Mouse (Mus musculus) CH12.LX (cell line): ENCODE measurements around the gene Rras. TPM values are rescaled to one million over a fixed set of nuclear protein-coding genes. Genes with fewer than 3 reads are reported as not detected.

Experiments used
- DNase-seq: peaks from one replicate; pipeline ENCODE4 v3.0.0-alpha.2; 2013; ENCODE audit errors: extremely low read depth
- H3K27ac ChIP-seq: 2 replicates; pipeline ENCODE4 v1.5.1; 2012; ENCODE audit warnings: low read depth, mild to moderate bottlenecking, control low read depth, moderate library complexity; ENCODE audit not compliant: insufficient read depth
- H3K27me3 ChIP-seq: replicated peaks from 2 replicates; pipeline ENCODE3; 2012; ENCODE audit warnings: inconsistent platforms
- H3K36me3 ChIP-seq, 2 experiments: replicated peaks in 1 of 2; 2 replicates each; pipeline versions ENCODE3 to v1.6.1; 2012; ENCODE audit warnings: inconsistent platforms in 1 of 2, low read length in 1 of 2, mild to moderate bottlenecking in 1 of 2, mixed read lengths in 1 of 2, moderate library complexity in 1 of 2; ENCODE audit not compliant: control insufficient read depth in 1 of 2, insufficient read depth in 1 of 2
- H3K4me1 ChIP-seq, 2 experiments: 2 replicates each; pipeline ENCODE4 v1.6.1; 2012; ENCODE audit warnings: inconsistent platforms in 1 of 2, moderate library complexity in 1 of 2; ENCODE audit not compliant: insufficient read depth in 2 of 2, control insufficient read depth in 1 of 2
- H3K4me2 ChIP-seq: 2 replicates; pipeline ENCODE4 v1.6.1; 2012; ENCODE audit warnings: low read depth, mild to moderate bottlenecking, control low read depth; ENCODE audit not compliant: poor library complexity, insufficient read depth, severe bottlenecking
- H3K4me3 ChIP-seq, 3 experiments: fragments of 150-350 bp in 1 of 3; sonication (generic) in 1 of 3; replicated peaks in 1 of 3; 2 replicates each; pipeline versions ENCODE3 to v1.5.1; 2011 to 2012; ENCODE audit warnings: low read depth in 2 of 3, low read length in 2 of 3, mild to moderate bottlenecking in 2 of 3, moderate library complexity in 2 of 3, control low read depth in 1 of 3, improper control_type of control experiment in 1 of 3, inconsistent platforms in 1 of 3, mixed read lengths in 1 of 3; ENCODE audit not compliant: poor library complexity in 1 of 3
- H3K79me2 ChIP-seq: replicated peaks from 2 replicates; pipeline ENCODE4 v1.6.1; 2012; ENCODE audit warnings: mild to moderate bottlenecking, moderate library complexity; ENCODE audit not compliant: control insufficient read depth, poor library complexity, insufficient read depth, severe bottlenecking; ENCODE audit errors: extremely low read depth
- H3K9ac ChIP-seq: 2 replicates; pipeline ENCODE4 v1.6.1; 2012; ENCODE audit warnings: low read depth, mild to moderate bottlenecking, control low read depth, moderate library complexity; ENCODE audit not compliant: insufficient read depth
- H3K9me3 ChIP-seq: replicated peaks from 2 replicates; pipeline ENCODE3; 2012; ENCODE audit warnings: low read length, inconsistent platforms, mixed read lengths
- CHD2 ChIP-seq: IDR thresholded peaks from 2 replicates; pipeline ENCODE4 v1.6.1; 2011; ENCODE audit warnings: low read length, improper control_type of control experiment
- E2F4 ChIP-seq: IDR thresholded peaks from 2 replicates; pipeline ENCODE4 v1.6.1; 2011; ENCODE audit warnings: low read depth, low read length, improper control_type of control experiment; ENCODE audit not compliant: insufficient replicate concordance
- ELF1 ChIP-seq: IDR thresholded peaks from 2 replicates; pipeline ENCODE4 v1.6.1; 2014; ENCODE audit warnings: low read depth, mild to moderate bottlenecking, inconsistent platforms, low read length, improper control_type of control experiment
- HCFC1 ChIP-seq: IDR thresholded peaks from 2 replicates; pipeline ENCODE4 v1.6.1; 2012; ENCODE audit warnings: low read depth, mild to moderate bottlenecking, inconsistent platforms, low read length, improper control_type of control experiment
- JUN ChIP-seq: IDR thresholded peaks from 2 replicates; pipeline ENCODE4 v1.6.1; 2011; ENCODE audit warnings: low read depth, mild to moderate bottlenecking, low read length, improper control_type of control experiment, moderate library complexity; ENCODE audit not compliant: insufficient read depth
- JUND ChIP-seq: conservative IDR thresholded peaks from 2 replicates; pipeline ENCODE4 v1.6.1; 2011; ENCODE audit warnings: low read depth, low read length, improper control_type of control experiment
- KAT2A ChIP-seq: IDR thresholded peaks from 2 replicates; pipeline ENCODE4 v1.6.1; 2012; ENCODE audit warnings: low read length, improper control_type of control experiment, inconsistent platforms; ENCODE audit not compliant: insufficient replicate concordance
- MAZ ChIP-seq: IDR thresholded peaks from 2 replicates; pipeline ENCODE4 v1.6.1; 2012; ENCODE audit warnings: low read depth, mild to moderate bottlenecking, inconsistent platforms, low read length, improper control_type of control experiment, moderate library complexity
- MEF2A ChIP-seq: IDR thresholded peaks from 2 replicates; pipeline ENCODE4 v1.6.1; 2014; ENCODE audit warnings: low read depth, mild to moderate bottlenecking, inconsistent platforms, low read length, improper control_type of control experiment, borderline replicate concordance
- MYC ChIP-seq: IDR thresholded peaks from 2 replicates; pipeline ENCODE4 v1.6.1; 2011; ENCODE audit warnings: low read depth, mild to moderate bottlenecking, improper control_type of control experiment, low read length
- NELFE ChIP-seq: IDR thresholded peaks from 2 replicates; pipeline ENCODE4 v1.6.1; 2011; ENCODE audit warnings: low read depth, low read length, improper control_type of control experiment
- PAX5 ChIP-seq: IDR thresholded peaks from 2 replicates; pipeline ENCODE4 v1.6.1; 2012; ENCODE audit warnings: low read length, inconsistent platforms, mixed read lengths
- POLR2AphosphoS2 ChIP-seq: IDR thresholded peaks from 2 replicates; pipeline ENCODE4 v1.6.1; 2011; ENCODE audit warnings: low read depth, low read length, improper control_type of control experiment
- RAD21 ChIP-seq: IDR thresholded peaks from 2 replicates; pipeline ENCODE4 v1.6.1; 2011; ENCODE audit warnings: low read depth, mild to moderate bottlenecking, low read length, improper control_type of control experiment, moderate library complexity
- RCOR1 ChIP-seq: conservative IDR thresholded peaks from 2 replicates; pipeline ENCODE4 v1.6.1; 2012; ENCODE audit warnings: low read depth, mild to moderate bottlenecking, inconsistent platforms, low read length, improper control_type of control experiment
- TBP ChIP-seq: conservative IDR thresholded peaks from 2 replicates; pipeline ENCODE4 v1.6.1; 2011; ENCODE audit warnings: low read depth, low read length, improper control_type of control experiment
- ZKSCAN1 ChIP-seq: IDR thresholded peaks from 2 replicates; pipeline ENCODE4 v1.6.1; 2012; ENCODE audit warnings: low read depth, inconsistent platforms, low read length, improper control_type of control experiment, borderline replicate concordance
- ZNF384 ChIP-seq: IDR thresholded peaks from 2 replicates; pipeline ENCODE4 v1.6.1; 2012; ENCODE audit warnings: low read depth, low read length, improper control_type of control experiment, inconsistent platforms
- dilution Hi-C: fragments of 300-500 bp; cut with MboI; formaldehyde crosslinking; loops from 2 replicates; pipeline ENCODE4 v1.14.3; 2020; ENCODE audit warnings: low sequenced_read_pairs; ENCODE audit not compliant: extremely low pct_unique_long_range_greater_than_20kb, extremely low pct_ligation_motif_present
- in situ Hi-C: fragments of 300-500 bp; cut with MboI; formaldehyde crosslinking; loops from 3 replicates; pipeline ENCODE4 v1.14.3; 2019; ENCODE audit warnings: low sequenced_read_pairs, low pct_ligation_motif_present, low pct_unique_long_range_greater_than_20kb, mixed read lengths
- polyA plus RNA-seq: library from polyadenylated mRNA; unstranded; fragments of >175 nt; gene quantifications from 2 replicates; pipeline ENCODE4 v1.2.1, GENCODE M21; 2012; ENCODE audit warnings: low read depth; ENCODE audit not compliant: insufficient read length
- total RNA-seq, 2 experiments: library from RNA; depleted of rRNA; stranded (reverse); fragments of 300-350 nt in 1 of 2; fragments of >200 nt in 1 of 2; gene quantifications; 2 replicates each; pipeline ENCODE4 v1.2.3; 2012 to 2014

Gene Rras
- total and polyA plus RNA-seq, 3 experiments, result 7.2 to 19.8 (median 10.6) TPM

DNA sequence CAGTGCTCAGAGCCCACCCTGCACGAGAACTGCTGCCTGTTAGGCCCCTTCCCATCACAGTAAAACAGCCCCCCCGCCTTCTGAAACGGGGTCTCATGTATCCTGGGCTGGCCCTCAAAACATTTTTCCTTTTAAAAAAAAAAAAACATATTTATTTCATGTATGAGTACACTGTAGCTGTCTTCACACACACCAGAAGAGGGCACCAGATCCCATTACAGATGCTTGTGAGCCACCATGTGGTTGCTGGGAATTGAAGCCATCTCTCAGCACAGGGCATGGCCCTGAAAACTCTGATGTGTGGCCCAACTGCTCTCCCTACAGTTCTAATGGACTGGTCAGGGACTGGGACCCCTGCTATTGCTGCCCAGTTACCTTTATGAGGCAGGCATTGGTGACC is 39.5 kb upstream of the Rras start:
- Histone ChIP-seq H3K9ac (no peak overlapping the region), H3K79me2 (peaks cover 11% of the 10 kb centered on the region), H3K4me3 (no peak overlapping the region), H3K27ac (no peak overlapping the region), H3K27me3 (no peaks in the 10 kb centered on the region), H3K36me3 (peaks cover 57 to 82% of the 10 kb centered on the region in 2 experiments), H3K9me3 (no peaks in the 10 kb centered on the region), H3K4me2 (no peak overlapping the region), H3K4me1 (peaks cover 0 to 12% of the 10 kb centered on the region in 2 experiments; a peak in 2 of 4 replicates)
- no peak for TF ChIP-seq POLR2AphosphoS2
- TF ChIP-seq NELFE, result no peak
- no peak for TF ChIP-seq ELF1
- TF ChIP-seq RAD21, result no peak
- TF ChIP-seq E2F4, result no peak
- TF ChIP-seq ZKSCAN1, result no peak
- no peak for DNase-seq
- in situ Hi-C loops, result no loop called here
- dilution Hi-C loops, result no loop called here

- in situ Hi-C loops (no loop called here), dilution Hi-C loops (no loop called here)
- no peaks in the 10 kb centered on the region for H3K27me3 ChIP-seq
- H3K4me1 ChIP-seq, result peaks cover 7 to 22% of the 10 kb centered on the region in 2 experiments
- no peak overlapping the region for H3K4me2 ChIP-seq
- no peak for DNase-seq
- peaks cover 39% of the 10 kb centered on the region for H3K79me2 ChIP-seq
- no peak overlapping the region for H3K4me3 ChIP-seq
- no peaks in the 10 kb centered on the region for H3K9me3 ChIP-seq
- no peak overlapping the region for H3K27ac ChIP-seq
- TF ChIP-seq ELF1, result no peak
- TF ChIP-seq KAT2A, result no peak
- no peak for TF ChIP-seq ZNF384
- no peak for TF ChIP-seq MAZ
- no peak for TF ChIP-seq HCFC1
- TF ChIP-seq RCOR1, result no peak
- no peak for TF ChIP-seq JUN
- no peak for TF ChIP-seq MYC
- TF ChIP-seq TBP, result no peak
- TF ChIP-seq ZKSCAN1, result no peak
- TF ChIP-seq JUND, result no peak
- no peak for TF ChIP-seq CHD2
- TF ChIP-seq PAX5, result no peak
- TF ChIP-seq E2F4, result no peak
- no peak for TF ChIP-seq MEF2A
- peaks cover 56 to 81% of the 10 kb centered on the region in 2 experiments for H3K36me3 ChIP-seq
- no peak overlapping the region for H3K9ac ChIP-seq
Measured at GRCm38 (mm10) chr7:44981539-44981938, 36.2 kb upstream of the Rras start.
